Mouse (Mus musculus) kidney, adult 2 months (tissue): Measurements from ENCODE around the gene Gm39653. TPM values are rescaled to one million over a fixed set of nuclear protein-coding genes. Genes with fewer than 3 reads are reported as not detected.
"Not testable (repeated sequence)": the region's sequence is repeated elsewhere in the genome, so short reads cannot be mapped to it uniquely, and the experiment has no call there.

Experiments
- DNase-seq: peaks from one replicate; pipeline ENCODE4 v3.0.0; 2021
- H3K27ac ChIP-seq: fragments of 200-500 bp; 2 replicates; pipeline ENCODE4 v1.5.1; 2012; ENCODE audit warnings: low read depth, low read length, control low read depth, inconsistent platforms; ENCODE audit not compliant: insufficient read depth
- H3K27me3 ChIP-seq: fragments of 200-500 bp; replicated peaks from 2 replicates; pipeline ENCODE4 v1.6.1; 2012; ENCODE audit warnings: mild to moderate bottlenecking, moderate library complexity, low read length, inconsistent platforms; ENCODE audit not compliant: control insufficient read depth, insufficient read depth
- H3K36me3 ChIP-seq: fragments of 200-500 bp; 2 replicates; pipeline ENCODE4 v1.6.1; 2012; ENCODE audit warnings: mild to moderate bottlenecking, moderate library complexity, low read length, inconsistent platforms; ENCODE audit not compliant: control insufficient read depth, insufficient read depth
- H3K4me1 ChIP-seq: fragments of 200-500 bp; 2 replicates; pipeline ENCODE4 v1.6.1; 2011; ENCODE audit warnings: low read length; ENCODE audit not compliant: control insufficient read depth, insufficient read depth
- H3K4me3 ChIP-seq: fragments of 200-500 bp; 2 replicates; pipeline ENCODE4 v1.5.1; 2011; ENCODE audit warnings: mild to moderate bottlenecking, low read depth, low read length, control low read depth; ENCODE audit not compliant: insufficient read depth
- CTCF ChIP-seq: fragments of 200-500 bp; conservative IDR thresholded peaks from 2 replicates; pipeline ENCODE4 v1.5.1; 2011; ENCODE audit warnings: low read depth, mild to moderate bottlenecking, control low read depth, low read length, moderate library complexity, mixed read lengths; ENCODE audit not compliant: insufficient read depth, insufficient read length
- POLR2A ChIP-seq: fragments of 200-500 bp; IDR thresholded peaks from one replicate; pipeline ENCODE4 v1.6.1; 2011; ENCODE audit warnings: low read depth, low read length, control low read depth
- WGBS: fragments of 180-500 bp; shearing (Covaris S2); methylation state at CpG from one replicate; pipeline ENCODE4 v1.1.7; 2018; 5-methylcytosine and 5-hydroxymethylcytosine counted together
- polyA plus RNA-seq: library from polyadenylated mRNA; depleted of rRNA; stranded (reverse); fragments of >200 nt; gene quantifications from 2 replicates; pipeline ENCODE4 v1.2.3, GENCODE M21; 2012

The Gm39653 gene
- polyA plus RNA-seq, 1 experiment = not detected

DNA sequence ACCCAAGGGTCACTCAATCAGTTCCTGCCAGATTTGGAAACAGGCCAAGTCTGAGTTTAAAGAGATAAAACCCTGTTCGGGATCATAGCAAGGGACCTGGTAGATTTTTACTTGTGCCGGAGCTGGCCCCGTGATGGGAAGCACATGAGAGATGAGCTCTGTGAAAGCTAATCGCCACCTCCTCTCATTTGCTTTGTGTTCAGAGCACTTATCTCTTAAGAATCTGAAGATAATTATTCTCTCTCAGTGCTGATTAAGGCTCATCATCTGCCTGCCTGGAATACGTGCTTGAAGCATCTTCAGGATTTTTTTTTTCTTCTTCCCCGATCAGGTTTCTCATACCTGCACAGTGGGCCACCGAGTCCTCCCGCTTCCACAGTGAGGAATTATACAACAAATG is 36.6 kb upstream of the Gm39653 start:
- no peak overlapping the region for H3K27ac ChIP-seq
- 76% methylated on average over 8 of the region's 8 CpGs for WGBS
- no peak for DNase-seq

DNA sequence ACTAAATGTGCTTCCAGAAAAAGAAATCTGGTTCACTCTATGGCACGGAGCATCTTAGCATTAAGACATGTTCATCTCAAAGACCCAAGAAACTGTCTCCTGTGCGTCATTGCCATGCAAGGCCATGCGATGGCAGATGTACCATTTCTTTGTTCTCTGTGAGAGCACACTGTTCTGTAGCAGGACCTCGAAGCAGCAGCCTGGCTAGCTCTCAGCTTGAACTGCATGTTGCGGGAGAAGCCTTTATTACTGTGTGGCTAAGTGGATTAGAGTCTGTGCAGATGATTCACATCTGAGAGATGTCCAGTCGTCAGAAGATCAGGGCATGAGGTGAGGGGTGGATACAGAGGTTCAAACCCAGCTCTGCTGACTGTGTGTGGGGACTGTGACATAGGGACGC is 28.9 kb upstream of the Gm39653 start:
- H3K36me3 ChIP-seq = no peaks in the 10 kb centered on the region
- H3K27me3 ChIP-seq = no peaks in the 10 kb centered on the region; the same call in 1 of the 2 replicates
- H3K4me1 ChIP-seq = no peaks in the 10 kb centered on the region
- no peak overlapping the region for H3K4me3 ChIP-seq
- no peak overlapping the region for H3K27ac ChIP-seq
- 72% methylated on average over 7 of the region's 7 CpGs for WGBS
- DNase-seq = no peak
- TF ChIP-seq CTCF (no peak), POLR2A (no peak)

More for the DNA sequence above, 36.6 kb upstream of the Gm39653 start:
- Histone ChIP-seq H3K36me3 (no peaks in the 10 kb centered on the region), H3K4me3 (no peak overlapping the region), H3K4me1 (no peaks in the 10 kb centered on the region), H3K27me3 (no peaks in the 10 kb centered on the region; the same call in 1 of the 2 replicates)
- TF ChIP-seq CTCF = no peak
- TF ChIP-seq POLR2A = no peak

DNA sequence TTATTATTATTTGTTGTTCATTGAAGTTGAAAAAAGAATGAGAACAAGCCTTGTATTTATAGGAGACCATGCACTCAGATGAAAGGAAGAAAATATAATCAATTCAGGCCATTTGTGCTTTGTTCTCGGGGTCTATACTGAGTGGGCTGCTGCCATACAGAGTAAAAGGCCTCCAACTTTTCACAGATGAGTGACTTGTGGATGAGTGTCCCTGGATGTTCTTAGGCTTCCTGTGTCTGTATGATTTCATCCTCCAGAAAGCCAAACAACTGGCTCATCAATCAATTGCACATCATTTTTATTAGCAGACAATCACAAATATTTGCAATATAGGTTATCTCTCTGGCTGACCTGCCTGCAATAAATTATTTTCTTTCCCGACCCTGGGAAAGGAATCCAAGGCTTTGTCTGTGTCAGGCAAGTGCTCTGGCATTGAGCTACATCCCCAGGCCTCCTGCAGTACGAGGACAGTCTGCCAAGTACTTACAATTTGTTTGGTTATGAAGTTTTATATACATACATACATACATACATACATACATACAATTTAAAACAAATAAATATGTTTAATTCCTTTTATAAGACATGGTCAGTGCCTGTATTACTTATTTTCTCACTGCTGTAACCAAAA is 11.8 kb upstream of the Gm39653 start:
- H3K4me3 ChIP-seq = no peak overlapping the region
- no peaks in the 10 kb centered on the region for H3K27me3 ChIP-seq
- no peaks in the 10 kb centered on the region for H3K36me3 ChIP-seq
- H3K4me1 ChIP-seq = no peaks in the 10 kb centered on the region
- TF ChIP-seq CTCF (no peak), POLR2A (no peak)
- 31% methylated on average over 3 of the region's 3 CpGs for WGBS
- no peak overlapping the region for H3K27ac ChIP-seq
- no peak for DNase-seq

DNA sequence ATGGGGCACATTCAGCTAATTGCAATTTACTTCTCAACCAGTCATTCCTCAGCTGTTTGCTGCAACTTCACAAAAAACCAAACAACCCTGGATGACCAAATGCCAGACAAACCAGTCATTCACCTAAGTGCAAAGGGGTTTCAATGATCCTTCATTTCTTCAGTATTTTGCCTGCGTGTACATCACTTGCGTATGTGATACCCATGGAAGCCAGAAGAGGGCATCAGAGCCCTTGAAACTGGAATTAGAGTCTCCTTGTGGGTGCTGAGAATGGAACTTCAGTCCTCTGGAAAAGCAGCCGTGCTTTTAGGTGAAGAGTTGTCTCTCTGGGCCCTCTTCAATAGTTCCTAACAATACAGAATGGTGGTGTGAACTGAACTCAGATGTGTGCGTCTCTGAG is 6.2 kb upstream of the Gm39653 start:
- H3K4me3 ChIP-seq = no peak overlapping the region
- WGBS = 90% methylated on average over 4 of the region's 4 CpGs
- H3K27me3 ChIP-seq = no peaks in the 10 kb centered on the region
- H3K36me3 ChIP-seq = no peaks in the 10 kb centered on the region
- H3K27ac ChIP-seq = no peak overlapping the region
- TF ChIP-seq CTCF (no peak), POLR2A (no peak)
- DNase-seq = no peak
- H3K4me1 ChIP-seq = no peaks in the 10 kb centered on the region

DNA sequence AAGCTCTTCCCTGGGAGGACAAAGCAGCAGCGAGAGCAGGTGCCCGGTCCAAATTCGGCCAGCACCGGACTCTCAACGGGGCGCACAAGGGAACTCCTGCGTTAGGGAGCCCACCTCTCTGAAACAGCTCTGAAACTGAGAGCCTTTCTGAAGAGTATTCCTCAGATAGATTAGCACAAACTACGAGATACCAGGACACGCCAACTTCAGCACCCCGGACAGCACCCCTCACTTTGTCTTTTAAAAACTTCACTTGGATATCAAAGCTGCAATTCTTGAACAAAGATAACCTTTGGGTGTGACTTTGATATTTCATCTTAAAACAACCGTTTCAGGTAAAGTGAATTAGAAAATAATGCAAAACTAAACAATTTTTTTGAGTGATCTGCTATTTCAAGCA is 1.2 kb upstream of the Gm39653 start:
- H3K4me1 ChIP-seq = no peaks in the 10 kb centered on the region
- no peaks in the 10 kb centered on the region for H3K36me3 ChIP-seq
- no peaks in the 10 kb centered on the region; the same call in 1 of the 2 replicates for H3K27me3 ChIP-seq
- no peak overlapping the region for H3K27ac ChIP-seq
- WGBS = 2% methylated on average over 11 of the region's 11 CpGs
- no peak overlapping the region for H3K4me3 ChIP-seq
- no peak for TF ChIP-seq CTCF
- no peak for TF ChIP-seq POLR2A
- peak; percentile 23 for DNase-seq

DNA sequence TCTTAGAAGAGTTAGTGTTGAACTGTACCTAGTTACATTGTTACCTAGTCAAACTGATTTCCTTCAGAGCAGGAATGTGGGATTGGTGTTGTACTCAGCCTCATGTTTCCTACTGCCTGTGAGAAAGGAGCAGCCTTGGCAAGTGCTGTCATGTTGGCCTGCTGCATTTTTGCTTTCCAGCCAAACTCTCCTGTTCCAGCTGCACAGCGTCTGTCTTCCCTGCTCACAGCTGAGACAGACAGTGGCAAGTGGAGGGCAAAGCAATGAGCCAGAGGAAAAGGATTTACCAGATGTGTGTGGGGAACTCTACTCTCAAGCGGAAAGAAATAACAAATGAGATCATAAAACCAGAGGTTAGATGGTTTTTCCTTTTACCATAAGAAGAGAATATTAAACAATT is 12.4 kb downstream of the Gm39653 start:
- H3K36me3 ChIP-seq = no peaks in the 10 kb centered on the region
- no peak for DNase-seq
- no peak overlapping the region for H3K27ac ChIP-seq
- H3K4me3 ChIP-seq = no peak overlapping the region
- H3K4me1 ChIP-seq = no peaks in the 10 kb centered on the region
- no peak for TF ChIP-seq CTCF
- no peak for TF ChIP-seq POLR2A
- WGBS = 26% methylated on average over 2 of the region's 2 CpGs
- H3K27me3 ChIP-seq = no peaks in the 10 kb centered on the region

DNA sequence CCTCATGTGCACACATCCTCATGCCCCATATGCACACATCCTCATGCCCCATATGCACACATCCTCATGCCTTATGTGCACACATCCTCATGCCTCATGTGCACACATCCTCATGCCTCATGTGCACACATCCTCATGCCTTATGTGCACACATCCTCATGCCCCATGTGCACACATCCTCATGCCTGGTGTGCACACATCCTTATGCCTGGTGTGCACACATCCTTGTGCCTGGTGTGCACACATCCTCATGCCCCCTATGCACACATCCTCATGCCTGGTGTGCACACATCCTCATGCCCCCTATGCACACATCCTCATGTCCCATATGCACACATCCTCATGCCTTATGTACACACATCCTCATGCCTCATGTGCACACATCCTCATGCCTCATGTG is 14.6 kb downstream of the Gm39653 start:
- DNase-seq = not testable (repeated sequence)

DNA sequence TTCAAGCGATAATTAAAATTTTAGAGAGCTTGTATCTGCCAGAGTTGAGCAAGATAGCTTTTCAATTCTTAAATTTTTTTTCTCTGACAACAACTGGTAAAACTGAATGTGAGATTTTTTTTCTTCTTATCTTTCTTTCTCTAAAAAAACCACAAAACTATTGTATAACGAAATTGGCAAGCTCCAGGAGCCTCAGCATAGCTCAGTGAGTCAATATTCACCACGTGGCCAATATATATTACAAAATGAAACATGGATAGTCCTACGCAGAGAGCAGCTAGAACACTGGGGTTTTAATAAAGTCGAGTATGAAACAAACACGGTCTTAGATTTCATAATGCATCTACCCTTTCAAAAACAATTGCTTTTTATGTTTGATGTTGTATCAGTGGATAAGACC is 24.2 kb downstream of the Gm39653 start:
- WGBS = 74% methylated on average over 6 of the region's 6 CpGs
- TF ChIP-seq CTCF (no peak), POLR2A (no peak)
- no peaks in the 10 kb centered on the region; the same call in 1 of the 2 replicates for H3K27me3 ChIP-seq

More for the DNA sequence above, 14.6 kb downstream of the Gm39653 start:
- not testable (repeated sequence) for H3K27ac ChIP-seq, H3K4me3 ChIP-seq, H3K27me3 ChIP-seq, H3K36me3 ChIP-seq, H3K4me1 ChIP-seq

More for the DNA sequence above, 24.2 kb downstream of the Gm39653 start:
- Histone ChIP-seq H3K36me3 (no peaks in the 10 kb centered on the region), H3K27ac (no peak overlapping the region), H3K4me3 (no peak overlapping the region), H3K4me1 (no peaks in the 10 kb centered on the region)
- DNase-seq = no peak
